Mouse (Mus musculus) telencephalon, adult 2 months (tissue): ENCODE results near the gene Kpna2.
A peak's percentile ranks its signal among the peaks of the same experiment; 100 is the strongest.
"Not testable (repeated sequence)": the region's sequence is repeated elsewhere in the genome, so short reads cannot be mapped to it uniquely, and the experiment has no call there.

Experiments used
- DNase-seq: peaks from one replicate; pipeline ENCODE4 v3.0.0-alpha.2; 2011; ENCODE audit warnings: low read depth, low spot score

Gene Kpna2

GRCm38 (mm10) chr11:107018606-107019005, 19.3 kb upstream of the Kpna2 start:
- DNase-seq = no peak

- no peak for DNase-seq
Observed at GRCm38 (mm10) chr11:107017339-107017886, 18.1 kb upstream of the Kpna2 start.

- no peak for DNase-seq
Observed at GRCm38 (mm10) chr11:107016893-107017292, 17.6 kb upstream of the Kpna2 start.

GRCm38 (mm10) chr11:107015535-107016187, 16.3 kb upstream of the Kpna2 start:
- DNase-seq = not testable (repeated sequence)

GRCm38 (mm10) chr11:107014597-107015309, 15.4 kb upstream of the Kpna2 start:
- no peak for DNase-seq

GRCm38 (mm10) chr11:107014020-107014585, 14.8 kb upstream of the Kpna2 start:
- no peak for DNase-seq

GRCm38 (mm10) chr11:107012324-107013017, 13.1 kb upstream of the Kpna2 start:
- peak; percentile 91 for DNase-seq

- DNase-seq = no peak
Observed at GRCm38 (mm10) chr11:107011669-107012323, 12.5 kb upstream of the Kpna2 start.

- DNase-seq = no peak
Observed at GRCm38 (mm10) chr11:107011171-107011570, 11.8 kb upstream of the Kpna2 start.

GRCm38 (mm10) chr11:107010447-107010846, 11.1 kb upstream of the Kpna2 start:
- DNase-seq = no peak

GRCm38 (mm10) chr11:107005538-107005937, 6.2 kb upstream of the Kpna2 start:
- no peak for DNase-seq

- no peak for DNase-seq
Observed at GRCm38 (mm10) chr11:107001760-107002675, 2.7 kb upstream of the Kpna2 start.

- DNase-seq = no peak
Observed at GRCm38 (mm10) chr11:106999949-107000513, 690 bp upstream of the Kpna2 start.

- DNase-seq = no peak
Observed at GRCm38 (mm10) chr11:106998651-106999150, 640 bp downstream of the Kpna2 start.

- no peak for DNase-seq
Observed at GRCm38 (mm10) chr11:106997976-106998375, 1.4 kb downstream of the Kpna2 start.

- not testable (repeated sequence) for DNase-seq
Observed at GRCm38 (mm10) chr11:106996492-106996891, 2.8 kb downstream of the Kpna2 start.

GRCm38 (mm10) chr11:106994246-106995085, 4.9 kb downstream of the Kpna2 start:
- no peak for DNase-seq

GRCm38 (mm10) chr11:106987384-106987783, 12.0 kb downstream of the Kpna2 start:
- no peak for DNase-seq
